Mouse (Mus musculus) kidney, adult 2 months (tissue): ENCODE data around the gene Rai14.

Experiments used
- CTCF ChIP-seq: fragments of 200-500 bp; conservative IDR thresholded peaks from 2 replicates; pipeline ENCODE4 v1.5.1; 2011; ENCODE audit warnings: low read depth, mild to moderate bottlenecking, control low read depth, low read length, moderate library complexity, mixed read lengths; ENCODE audit not compliant: insufficient read depth, insufficient read length
- POLR2A ChIP-seq: fragments of 200-500 bp; IDR thresholded peaks from one replicate; pipeline ENCODE4 v1.6.1; 2011; ENCODE audit warnings: low read depth, low read length, control low read depth

GRCm38 (mm10) chr15:10685692-10686430, 28.6 kb downstream of the Rai14 start:
- TF ChIP-seq CTCF = no peak
- no peak for TF ChIP-seq POLR2A
